Mouse (Mus musculus) forebrain, embryonic 13.5 days (tissue): ENCODE measurements around the gene Fastkd5. TPM values are rescaled to one million over a fixed set of nuclear protein-coding genes. Genes with fewer than 3 reads are reported as not detected.

ENCODE experiments used
- ATAC-seq: fragments of 200-750 bp; cut with Nextera tagmentation; 2 replicates; pipeline ENCODE4 v1.8.0; 2017
- H3K27ac ChIP-seq: fragments of 300-500 bp; sonication (generic); 2 replicates; pipeline ENCODE4 v1.5.1; 2015; ENCODE audit warnings: inconsistent platforms, mild to moderate bottlenecking, moderate library complexity
- H3K27me3 ChIP-seq: fragments of 300-500 bp; sonication (generic); 2 replicates; pipeline ENCODE4 v1.6.1; 2015; ENCODE audit warnings: mild to moderate bottlenecking, inconsistent platforms
- H3K36me3 ChIP-seq: fragments of 300-500 bp; sonication (generic); 2 replicates; pipeline ENCODE4 v1.6.1; 2015; ENCODE audit warnings: mild to moderate bottlenecking, inconsistent platforms; ENCODE audit not compliant: poor library complexity, severe bottlenecking
- H3K4me1 ChIP-seq: fragments of 300-500 bp; sonication (generic); 2 replicates; pipeline ENCODE4 v1.6.1; 2015; ENCODE audit warnings: inconsistent platforms
- H3K4me2 ChIP-seq: fragments of 300-500 bp; sonication (generic); 2 replicates; pipeline ENCODE4 v1.6.1; 2015; ENCODE audit warnings: inconsistent platforms, mild to moderate bottlenecking, moderate library complexity
- H3K4me3 ChIP-seq: fragments of 300-500 bp; sonication (generic); 2 replicates; pipeline ENCODE4 v1.5.1; 2015; ENCODE audit warnings: mild to moderate bottlenecking, inconsistent platforms
- H3K9ac ChIP-seq: fragments of 300-500 bp; sonication (generic); 2 replicates; pipeline ENCODE4 v1.6.1; 2015; ENCODE audit warnings: mild to moderate bottlenecking, inconsistent platforms
- H3K9me3 ChIP-seq: fragments of 300-500 bp; sonication (generic); replicated peaks from 2 replicates; pipeline ENCODE4 v1.6.1; 2016; ENCODE audit warnings: inconsistent platforms
- WGBS: fragments of 180-500 bp; shearing (Covaris S2); methylation state at CpG from one replicate; pipeline ENCODE4 v1.1.7; 2015; 5-methylcytosine and 5-hydroxymethylcytosine counted together
- polyA plus RNA-seq: library from polyadenylated mRNA; unstranded; fragments of >200 nt; fragmentation: Nextera tagmentation; extraction: Ambion mirVana; gene quantifications from 2 replicates; pipeline ENCODE4 v1.2.1, GENCODE M21; 2015

Gene Fastkd5
- polyA plus RNA-seq, 1 experiment from 2014 or later: 14.7 TPM

- Histone ChIP-seq H3K27me3 (peaks cover 49% of the 10 kb centered on the region), H3K9ac (no peak overlapping the region), H3K36me3 (peaks cover 18% of the 10 kb centered on the region; the same call in 1 of the 2 replicates), H3K4me2 (no peak overlapping the region), H3K9me3 (no peaks in the 10 kb centered on the region), H3K4me3 (no peak overlapping the region), H3K4me1 (peaks cover 50% of the 10 kb centered on the region), H3K27ac (no peak overlapping the region)
- no peak for ATAC-seq
- WGBS: 44% methylated on average over 5 of the region's 5 CpGs
These were observed 3.3 kb upstream of the Fastkd5 start for GRCm38 (mm10) chr2:130632887-130633675.

- ATAC-seq: no peak
These were observed 2.6 kb upstream of the Fastkd5 start for GRCm38 (mm10) chr2:130632416-130632815.

GRCm38 (mm10) chr2:130629080-130629838 is 568 bp downstream of the Fastkd5 start:
- Histone ChIP-seq H3K4me1 (peaks cover 31% of the 10 kb centered on the region), H3K27me3 (peaks cover 11% of the 10 kb centered on the region), H3K4me3 (peak overlapping the region; percentile 97), H3K27ac (peak overlapping the region; percentile 61; the same call in 1 of the 2 replicates), H3K9me3 (no peaks in the 10 kb centered on the region), H3K36me3 (peaks cover 33% of the 10 kb centered on the region), H3K4me2 (peak overlapping the region; percentile 85), H3K9ac (peak overlapping the region; percentile 95)
- 2% methylated on average over 36 of the region's 37 CpGs for WGBS
- peak; percentile 65 for ATAC-seq

More at GRCm38 (mm10) chr2:130632416-130632815, 2.6 kb upstream of the Fastkd5 start:
- peaks cover 52% of the 10 kb centered on the region for H3K4me1 ChIP-seq
- H3K9me3 ChIP-seq: no peaks in the 10 kb centered on the region
- no peak overlapping the region for H3K4me2 ChIP-seq
- no peak overlapping the region for H3K4me3 ChIP-seq
- no peak overlapping the region for H3K9ac ChIP-seq
- H3K27me3 ChIP-seq: peaks cover 42% of the 10 kb centered on the region
- WGBS: 36% methylated on average over 1 of the region's 1 CpGs
- H3K36me3 ChIP-seq: peaks cover 25% of the 10 kb centered on the region
- no peak overlapping the region for H3K27ac ChIP-seq

- H3K4me3 ChIP-seq: peak overlapping the region; percentile 97; the same call in 1 of the 2 replicates
- WGBS: 69% methylated on average over 3 of the region's 3 CpGs
- no peak for ATAC-seq
These were observed 1.4 kb downstream of the Fastkd5 start for GRCm38 (mm10) chr2:130628424-130628823.

GRCm38 (mm10) chr2:130618972-130619371 is 10.9 kb downstream of the Fastkd5 start:
- H3K4me1 ChIP-seq: no peaks in the 10 kb centered on the region

More at GRCm38 (mm10) chr2:130628424-130628823, 1.4 kb downstream of the Fastkd5 start:
- Histone ChIP-seq H3K27ac (no peak overlapping the region), H3K27me3 (peaks cover 3% of the 10 kb centered on the region; the same call in 1 of the 2 replicates), H3K9ac (no peak overlapping the region), H3K9me3 (no peaks in the 10 kb centered on the region), H3K4me1 (peaks cover 26% of the 10 kb centered on the region), H3K4me2 (peak overlapping the region; percentile 85), H3K36me3 (peaks cover 40% of the 10 kb centered on the region)

GRCm38 (mm10) chr2:130613091-130613490 is 16.7 kb downstream of the Fastkd5 start:
- no peaks in the 10 kb centered on the region for H3K27me3 ChIP-seq
- no peak overlapping the region for H3K27ac ChIP-seq
- H3K4me2 ChIP-seq: no peak overlapping the region
- H3K36me3 ChIP-seq: peaks cover 39% of the 10 kb centered on the region
- 67% methylated on average over 3 of the region's 3 CpGs for WGBS
- H3K4me3 ChIP-seq: no peak overlapping the region
- H3K9me3 ChIP-seq: no peaks in the 10 kb centered on the region
- no peaks in the 10 kb centered on the region for H3K4me1 ChIP-seq
- no peak for ATAC-seq
- no peak overlapping the region for H3K9ac ChIP-seq

More at GRCm38 (mm10) chr2:130618972-130619371, 10.9 kb downstream of the Fastkd5 start:
- 87% methylated on average over 7 of the region's 7 CpGs for WGBS
- Histone ChIP-seq H3K27ac (no peak overlapping the region), H3K36me3 (peaks cover 57% of the 10 kb centered on the region), H3K4me2 (no peak overlapping the region), H3K9me3 (no peaks in the 10 kb centered on the region), H3K4me3 (no peak overlapping the region), H3K27me3 (no peaks in the 10 kb centered on the region), H3K9ac (no peak overlapping the region)
- no peak for ATAC-seq

- H3K27ac ChIP-seq: no peak overlapping the region
- H3K4me3 ChIP-seq: no peak overlapping the region
- H3K27me3 ChIP-seq: no peaks in the 10 kb centered on the region
- H3K36me3 ChIP-seq: peaks cover 62% of the 10 kb centered on the region
- 86% methylated on average over 4 of the region's 4 CpGs for WGBS
- no peak overlapping the region for H3K4me2 ChIP-seq
- no peak overlapping the region for H3K9ac ChIP-seq
- no peak for ATAC-seq
- no peaks in the 10 kb centered on the region for H3K9me3 ChIP-seq
- no peaks in the 10 kb centered on the region for H3K4me1 ChIP-seq
These were observed 27.6 kb downstream of the Fastkd5 start for GRCm38 (mm10) chr2:130602195-130602594.

- Histone ChIP-seq H3K9ac (no peak overlapping the region), H3K27ac (no peak overlapping the region), H3K36me3 (peaks cover 82% of the 10 kb centered on the region), H3K9me3 (no peaks in the 10 kb centered on the region), H3K4me2 (no peak overlapping the region), H3K27me3 (no peaks in the 10 kb centered on the region), H3K4me3 (no peak overlapping the region), H3K4me1 (no peaks in the 10 kb centered on the region)
- 81% methylated on average over 3 of the region's 3 CpGs for WGBS
- ATAC-seq: no peak
These were observed 31.4 kb downstream of the Fastkd5 start for GRCm38 (mm10) chr2:130598399-130598798.

- 0 out of 2 replicates have a peak, but pooled peaks have one; percentile 13 for ATAC-seq
- 10% methylated on average over 1 of the region's 1 CpGs for WGBS
These were observed 32.2 kb downstream of the Fastkd5 start for GRCm38 (mm10) chr2:130597601-130598010.

GRCm38 (mm10) chr2:130595596-130595995 is 34.2 kb downstream of the Fastkd5 start:
- Histone ChIP-seq H3K4me1 (no peaks in the 10 kb centered on the region), H3K4me2 (no peak overlapping the region), H3K27me3 (no peaks in the 10 kb centered on the region), H3K4me3 (no peak overlapping the region), H3K36me3 (peaks cover 83% of the 10 kb centered on the region), H3K27ac (no peak overlapping the region), H3K9ac (no peak overlapping the region), H3K9me3 (no peaks in the 10 kb centered on the region)
- 92% methylated on average over 1 of the region's 1 CpGs for WGBS
- no peak for ATAC-seq

More at GRCm38 (mm10) chr2:130597601-130598010, 32.2 kb downstream of the Fastkd5 start:
- Histone ChIP-seq H3K9ac (no peak overlapping the region), H3K9me3 (no peaks in the 10 kb centered on the region), H3K4me3 (no peak overlapping the region), H3K36me3 (peaks cover 79% of the 10 kb centered on the region), H3K4me1 (no peaks in the 10 kb centered on the region), H3K27ac (no peak overlapping the region), H3K27me3 (no peaks in the 10 kb centered on the region), H3K4me2 (no peak overlapping the region)

GRCm38 (mm10) chr2:130591016-130591415 is 38.8 kb downstream of the Fastkd5 start:
- Histone ChIP-seq H3K4me3 (no peak overlapping the region), H3K9ac (no peak overlapping the region), H3K27ac (no peak overlapping the region), H3K4me1 (no peaks in the 10 kb centered on the region), H3K27me3 (no peaks in the 10 kb centered on the region), H3K9me3 (no peaks in the 10 kb centered on the region), H3K4me2 (no peak overlapping the region), H3K36me3 (peaks cover 54% of the 10 kb centered on the region)
- no peak for ATAC-seq
- 98% methylated on average over 2 of the region's 2 CpGs for WGBS

- no peak overlapping the region for H3K4me2 ChIP-seq
- no peak overlapping the region for H3K4me3 ChIP-seq
- H3K36me3 ChIP-seq: peaks cover 43% of the 10 kb centered on the region
- 91% methylated on average over 2 of the region's 2 CpGs for WGBS
- no peak overlapping the region for H3K9ac ChIP-seq
- no peaks in the 10 kb centered on the region for H3K27me3 ChIP-seq
- H3K9me3 ChIP-seq: no peaks in the 10 kb centered on the region
- no peaks in the 10 kb centered on the region for H3K4me1 ChIP-seq
- H3K27ac ChIP-seq: no peak overlapping the region
- no peak for ATAC-seq
These were observed 40.1 kb downstream of the Fastkd5 start for GRCm38 (mm10) chr2:130589761-130590160.
